Mouse (Mus musculus) T-cell, adult 66 days (primary cell): ENCODE results near the gene Imp3. TPM values are rescaled to one million over a fixed set of nuclear protein-coding genes. Genes with fewer than 3 reads are reported as not detected.

Source experiments
- total RNA-seq, 2 experiments: library from RNA; stranded (reverse); gene quantifications; 3 replicates in 1 of 2; 4 replicates in 1 of 2; pipeline ENCODE4 v1.2.4; 2023

Gene Imp3
- 100 to 1,000 TPM; 101 to 103 TPM for total RNA-seq

GRCm38 (mm10) chr9:56937223-56938160 lies at the start of gene Imp3:
Imp3 (plus strand) TSS chr9:56937475.

GRCm38 (mm10) chr9:56928041-56928811 lies 9.0 kb upstream of the Imp3 start, which contains the start of gene Snx33:
Snx33 (minus strand) TSS chr9:56928371.

GRCm38 (mm10) chr9:56950414-56951400 lies 13.4 kb downstream of the Imp3 start, which contains the start of gene Snupn:
Snupn (plus strand) TSS chr9:56950878.

Other genes with a start within 250 kb of the Imp3 start
- gene Lingo1, start 141.0 kb upstream of the Imp3 start, total RNA-seq = not detected
- not detected for gene Odf3l1, start 72.8 kb upstream of the Imp3 start, total RNA-seq
- not detected for gene Cspg4, start 72.4 kb upstream of the Imp3 start, total RNA-seq
- gene Snx33, start 9.1 kb upstream of the Imp3 start, total RNA-seq = 10 to 100 TPM; 16.2 to 17.5 TPM
- 10 to 100 TPM in 1 of 2 experiments, 1 to 10 TPM in 1; 8.5 to 10.6 TPM for gene Snupn, start 13.4 kb downstream of the Imp3 start, total RNA-seq
- gene Ptpn9, start 57.4 kb downstream of the Imp3 start, total RNA-seq = 10 to 100 TPM; 11.5 to 15.7 TPM
- 100 to 1,000 TPM in 1 of 2 experiments, 10 to 100 TPM in 1; 95.5 to 116 TPM for gene Sin3a, start 134.6 kb downstream of the Imp3 start, total RNA-seq
- 100 to 1,000 TPM; 181 to 185 TPM for gene Man2c1, start 193.2 kb downstream of the Imp3 start, total RNA-seq
- 10 to 100 TPM; 26.2 to 29.5 TPM for gene Neil1, start 210.8 kb downstream of the Imp3 start, total RNA-seq
- 10 to 100 TPM; 90.7 to 93.6 TPM for gene Commd4, start 220.9 kb downstream of the Imp3 start, total RNA-seq